Mouse (Mus musculus): Measurements from ENCODE around the gene Slc9a8.

Slc9a8 gene

DNA sequence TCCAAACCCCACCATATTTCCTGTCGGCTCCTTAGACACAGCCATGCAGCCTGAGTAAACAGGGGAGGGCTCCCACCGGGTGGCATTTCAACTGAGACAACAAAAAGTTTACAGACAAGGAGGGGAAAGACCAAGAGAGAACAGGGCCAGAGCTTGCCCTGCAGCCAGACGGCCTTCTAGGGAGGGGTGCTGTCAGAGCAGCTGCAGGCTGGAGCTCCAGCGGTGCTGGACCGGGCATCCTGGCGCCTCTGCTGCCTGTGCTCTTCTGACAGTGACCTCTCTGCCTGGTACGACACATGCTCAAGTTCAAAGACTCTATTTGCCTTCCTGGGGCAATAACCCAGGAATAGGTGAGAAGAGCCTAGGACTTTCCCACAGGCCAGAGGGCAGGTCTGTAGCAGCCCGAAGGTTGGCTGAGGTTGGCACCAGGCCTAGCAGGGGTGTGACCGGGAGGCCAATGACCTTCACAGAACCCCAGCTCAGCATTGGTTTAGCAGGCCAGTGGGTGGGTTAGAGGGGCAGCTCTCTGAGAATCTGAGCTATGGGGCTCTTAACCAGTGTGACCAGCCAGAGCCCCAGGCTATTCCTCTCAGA lies 5.4 kb upstream of the Slc9a8 start:
- no peak for DNase-seq (ENCODE audit: low spot score in 2 of 2)

DNA sequence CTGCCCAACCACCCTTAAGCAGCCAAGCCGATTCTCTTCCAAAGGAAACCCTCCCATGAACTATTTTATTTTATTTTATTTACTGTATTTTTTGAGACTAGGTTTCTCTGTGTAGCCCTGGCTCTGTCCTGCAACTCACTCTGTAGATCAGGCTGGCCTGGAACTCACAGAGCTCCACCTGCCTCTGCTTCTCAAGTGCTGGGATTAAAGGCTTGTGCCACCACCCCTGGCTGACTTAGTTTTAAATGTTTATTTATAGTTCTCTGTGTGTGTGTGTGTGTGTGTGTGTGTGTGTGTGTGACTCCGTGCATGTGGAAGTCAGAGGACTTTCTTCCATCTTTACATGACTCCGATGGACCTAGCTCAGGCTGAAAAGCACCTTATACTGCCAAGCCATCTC lies 4.5 kb upstream of the Slc9a8 start:
- no peak for DNase-seq (ENCODE audit: low spot score in 2 of 2)

DNA sequence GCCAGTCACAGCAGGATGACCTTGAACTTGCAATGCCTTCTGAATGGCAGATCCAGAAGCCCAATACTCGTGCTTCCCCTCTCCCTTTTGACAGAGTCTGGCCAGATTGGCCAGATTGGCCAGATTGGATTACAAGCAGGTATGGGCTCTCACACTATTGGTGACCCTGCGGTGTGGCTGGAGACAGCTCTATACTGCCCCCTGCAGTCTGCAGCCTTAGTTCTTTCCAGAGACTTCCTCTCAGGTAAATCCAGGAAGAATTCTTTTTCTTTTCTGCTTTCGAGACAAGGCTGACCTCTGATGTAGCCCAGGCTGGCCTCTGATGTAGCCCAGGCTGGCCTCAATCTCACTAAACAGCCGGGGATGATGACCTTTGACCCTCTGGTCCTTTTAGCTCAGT lies 3.8 kb upstream of the Slc9a8 start:
- peak; percentile 44 to 70 for DNase-seq (ENCODE audit: low spot score in 2 of 2)

DNA sequence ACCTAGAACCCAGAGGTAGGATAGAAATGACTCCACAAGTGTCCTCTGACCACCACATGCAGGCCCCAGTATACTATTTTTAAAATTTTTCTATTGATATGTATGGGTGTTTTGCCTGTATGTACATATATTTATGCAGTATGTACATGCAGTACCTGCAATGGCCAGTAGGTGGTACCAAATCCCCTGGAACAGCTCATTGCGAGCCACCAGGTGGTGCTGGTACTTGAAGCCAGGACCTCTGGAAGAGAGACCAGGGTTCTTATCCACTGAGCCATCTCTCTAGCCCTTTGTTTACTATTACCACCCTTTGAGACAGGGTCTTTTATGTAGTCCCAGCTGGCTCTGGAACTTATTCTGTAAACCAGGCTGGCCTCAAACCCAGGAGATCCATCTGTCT lies 2.3 kb upstream of the Slc9a8 start:
- peak; percentile 80 to 93 for DNase-seq (ENCODE audit: low spot score in 2 of 2)

DNA sequence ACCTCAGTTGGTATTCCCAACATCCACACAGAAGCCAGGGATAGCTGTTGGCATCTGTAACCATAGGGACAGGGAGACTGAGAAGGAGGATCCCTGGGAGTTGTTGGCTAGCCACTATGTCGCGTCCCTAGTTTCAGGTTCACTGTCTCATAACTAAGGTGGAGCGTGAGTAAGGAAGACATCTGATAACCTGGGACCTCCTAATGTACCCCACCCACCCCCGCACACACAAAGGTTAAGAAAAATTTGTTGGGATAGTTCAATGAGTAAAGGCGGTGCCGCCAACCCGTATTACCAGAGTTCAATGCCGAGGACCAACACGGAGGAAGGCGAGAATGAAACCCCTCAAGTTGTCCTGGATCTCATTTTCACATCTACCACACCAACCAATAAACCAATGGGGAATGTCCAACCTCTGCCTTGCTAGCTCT lies 686 bp upstream of the Slc9a8 start:
- DNase-seq (ENCODE audit: low spot score in 2 of 2), result no peak

DNA sequence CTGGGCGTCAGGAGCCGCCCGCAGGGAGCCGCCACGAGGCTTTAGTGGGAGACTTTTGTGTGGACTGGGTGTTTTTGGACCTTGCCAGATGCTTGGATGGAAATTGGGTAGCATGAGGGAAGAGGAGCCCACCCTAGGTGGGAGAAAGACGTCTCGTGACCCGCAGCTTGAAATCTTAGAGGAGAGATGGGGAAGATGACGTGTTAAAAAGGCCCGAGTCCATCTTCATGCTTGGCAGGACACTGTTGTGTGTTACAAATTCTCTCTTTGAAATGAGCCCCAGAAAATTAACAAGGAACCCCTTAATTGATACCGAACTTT lies 598 bp downstream of the Slc9a8 start:
- DNase-seq (ENCODE audit: low spot score in 2 of 2), result no peak

DNA sequence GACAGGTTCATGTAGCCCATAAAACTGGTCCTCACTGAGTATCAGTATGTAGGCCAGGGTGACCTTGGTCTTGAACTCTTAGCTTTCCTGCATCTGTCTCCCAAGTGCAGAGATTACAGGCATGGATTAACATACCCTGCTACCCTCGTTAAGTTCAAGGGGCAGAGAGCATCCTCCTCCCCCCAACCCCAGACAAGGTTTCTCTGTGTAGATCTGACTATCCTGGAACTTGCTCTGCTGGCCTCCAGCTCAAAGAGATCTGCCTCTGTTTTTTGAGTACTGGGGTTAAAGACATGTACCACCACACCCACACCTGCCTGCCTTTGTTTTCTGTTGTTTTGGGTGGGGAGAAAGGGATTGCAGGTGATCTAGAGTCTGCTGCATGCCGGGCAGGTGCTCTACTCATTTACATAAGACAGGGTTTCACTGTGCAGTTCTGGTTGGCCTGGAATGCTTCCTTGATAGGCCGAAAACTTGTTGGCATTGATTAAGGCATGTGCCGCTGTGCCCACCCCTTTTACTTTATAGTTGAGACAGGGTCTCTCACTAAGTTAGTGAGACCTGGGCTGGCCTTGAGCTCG lies 1.6 kb downstream of the Slc9a8 start:
- DNase-seq (ENCODE audit: low spot score in 2 of 2), result no peak

DNA sequence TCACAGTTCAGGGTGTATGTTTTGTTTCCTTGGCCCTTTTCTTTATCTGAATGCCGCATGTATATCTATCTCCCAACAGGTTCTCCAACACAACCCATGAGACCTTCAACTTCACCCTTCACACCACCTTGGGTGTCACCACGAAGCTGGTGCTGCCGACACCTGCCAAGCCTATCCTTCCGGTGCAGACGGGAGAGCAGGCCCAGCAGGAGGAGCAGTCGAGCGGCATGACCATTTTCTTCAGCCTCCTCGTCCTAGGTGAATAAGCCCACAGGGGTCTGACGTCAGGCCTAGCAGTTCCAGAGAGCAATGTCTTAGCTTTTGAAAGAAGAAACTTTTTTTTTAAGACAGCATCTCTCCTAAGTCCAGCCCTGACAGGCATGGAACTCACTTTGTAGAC lies 2.5 kb downstream of the Slc9a8 start:
- DNase-seq (ENCODE audit: low spot score in 2 of 2), result no peak

DNA sequence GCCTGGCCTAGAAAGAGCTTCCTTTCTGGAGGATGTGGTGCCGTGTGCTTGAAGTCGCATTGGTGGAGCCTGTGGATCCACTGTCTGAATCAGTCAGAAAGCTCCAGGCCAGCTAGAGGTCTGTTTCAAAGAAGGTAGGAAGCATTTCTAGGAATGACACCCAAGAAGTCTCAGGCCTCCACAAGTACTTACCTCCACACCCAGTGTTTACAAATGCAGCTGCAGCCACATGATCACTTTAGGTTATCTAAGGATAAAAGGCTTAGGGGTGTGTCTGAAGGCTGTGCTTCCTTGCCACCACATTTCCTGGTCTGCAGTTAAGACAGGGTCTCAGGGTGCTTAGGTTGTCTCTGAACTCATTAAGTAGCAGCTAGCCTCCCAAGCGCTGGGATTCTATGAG lies 3.0 kb downstream of the Slc9a8 start:
- DNase-seq (ENCODE audit: low spot score in 2 of 2), result no peak

DNA sequence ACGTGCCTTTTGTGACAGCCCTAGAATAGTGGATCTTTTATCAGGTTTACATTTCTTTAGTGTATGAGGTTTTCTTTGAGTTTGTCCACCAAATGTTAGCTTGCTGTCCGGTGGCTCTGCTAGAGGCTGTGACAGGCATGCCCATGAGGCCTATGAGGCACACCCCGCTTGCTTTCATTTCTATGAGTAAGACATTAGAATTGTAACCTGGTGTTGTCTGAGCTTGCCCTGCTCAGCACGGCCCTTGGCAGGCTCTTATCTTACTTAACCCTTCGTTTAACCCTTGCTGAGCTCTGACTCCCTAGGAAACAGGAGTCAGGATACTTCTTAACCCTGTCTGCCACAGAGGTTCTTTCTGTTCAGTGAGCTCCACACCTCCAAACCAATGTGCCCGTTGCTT lies 3.9 kb downstream of the Slc9a8 start:
- DNase-seq (ENCODE audit: low spot score in 2 of 2), result no peak

DNA sequence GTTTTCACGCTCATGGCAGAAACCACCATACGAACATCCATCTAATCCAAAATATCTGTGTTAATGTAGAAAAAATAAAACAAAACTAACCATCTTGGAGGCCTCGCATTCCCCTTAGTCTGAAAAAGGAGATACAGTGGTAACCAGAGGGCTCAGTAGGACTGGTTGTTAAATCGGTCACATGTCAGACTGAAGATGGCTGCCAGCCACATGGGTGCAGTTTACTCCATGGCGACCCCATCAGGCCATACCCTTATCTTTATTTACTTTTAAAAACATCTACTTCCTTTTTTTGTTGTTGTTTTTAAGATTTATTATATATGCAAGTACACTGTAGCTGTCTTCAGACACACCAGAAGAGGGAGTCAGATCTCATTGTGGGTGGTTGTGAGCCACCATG lies 8.1 kb downstream of the Slc9a8 start:
- DNase-seq (ENCODE audit: low spot score in 2 of 2), result no peak

DNA sequence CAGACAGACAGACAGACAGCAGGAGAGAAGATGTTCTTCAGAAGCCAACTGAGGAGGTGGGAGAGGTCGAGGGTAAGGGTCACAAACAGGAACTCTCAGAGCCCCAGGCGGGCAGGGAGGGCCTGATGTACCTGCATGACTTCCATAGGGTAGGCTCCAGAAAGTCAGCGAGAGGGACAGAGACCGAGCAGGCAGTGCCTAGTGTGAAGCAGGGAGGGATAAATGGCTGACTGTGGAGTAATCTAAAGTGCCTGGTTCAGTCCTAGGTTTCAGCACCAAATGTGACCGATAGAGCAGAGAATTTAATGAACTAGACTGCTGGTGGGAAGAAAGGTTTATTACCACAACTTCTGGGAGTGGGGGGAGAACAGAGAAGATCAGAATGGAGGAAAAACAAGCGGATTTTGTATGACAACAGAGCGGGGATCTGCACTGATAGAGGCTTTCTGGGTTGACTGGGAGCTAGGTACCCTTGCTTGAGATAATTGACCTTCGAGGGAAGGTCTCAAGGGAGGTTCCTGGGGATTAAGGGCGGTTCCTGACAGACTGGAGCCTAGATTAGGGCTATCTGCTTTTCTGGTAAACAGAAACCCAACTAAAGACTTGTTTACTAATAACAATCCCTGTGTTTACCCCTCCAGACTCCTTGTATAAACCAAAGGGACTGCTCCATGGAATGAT lies 9.4 kb downstream of the Slc9a8 start:
- no peak for DNase-seq (ENCODE audit: low spot score in 2 of 2)

DNA sequence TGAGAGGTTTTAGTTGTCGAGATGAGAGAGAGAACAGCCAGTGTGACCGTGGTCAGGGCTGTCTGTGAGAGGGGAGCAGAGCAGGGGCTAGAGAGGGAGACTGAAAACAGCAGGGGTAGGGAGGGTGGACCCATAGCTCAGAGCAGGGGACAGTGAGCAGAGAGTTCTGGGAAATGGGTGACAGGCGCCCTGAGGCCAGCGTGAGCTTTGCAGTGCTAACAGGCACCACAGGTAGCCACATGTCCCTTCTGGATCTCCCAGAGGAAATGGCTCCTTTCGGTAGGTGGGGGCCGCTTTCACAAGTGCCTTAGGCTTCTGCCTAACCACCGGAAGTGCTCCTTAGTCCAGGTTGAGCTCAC lies 9.9 kb downstream of the Slc9a8 start:
- DNase-seq (ENCODE audit: low spot score in 2 of 2), result no peak

DNA sequence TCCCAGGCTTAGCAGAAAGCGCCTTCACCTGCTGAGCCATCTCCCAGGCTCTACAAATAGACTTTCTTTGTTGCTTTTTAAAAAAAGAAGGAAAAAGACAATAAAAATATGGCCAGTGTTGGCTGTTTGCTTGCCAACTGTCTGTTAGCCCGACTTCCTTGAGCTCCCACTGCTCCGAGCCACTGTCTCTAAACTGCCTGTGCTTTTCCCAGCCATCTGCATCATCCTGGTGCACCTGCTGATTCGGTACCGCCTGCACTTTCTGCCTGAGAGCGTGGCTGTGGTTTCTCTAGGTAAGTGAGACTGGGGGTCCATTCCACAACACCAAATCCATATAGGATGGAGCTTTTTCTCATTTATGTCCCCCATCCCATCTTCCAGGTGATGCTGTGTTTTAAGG lies 13.1 kb downstream of the Slc9a8 start:
- no peak for DNase-seq (ENCODE audit: low spot score in 2 of 2)

DNA sequence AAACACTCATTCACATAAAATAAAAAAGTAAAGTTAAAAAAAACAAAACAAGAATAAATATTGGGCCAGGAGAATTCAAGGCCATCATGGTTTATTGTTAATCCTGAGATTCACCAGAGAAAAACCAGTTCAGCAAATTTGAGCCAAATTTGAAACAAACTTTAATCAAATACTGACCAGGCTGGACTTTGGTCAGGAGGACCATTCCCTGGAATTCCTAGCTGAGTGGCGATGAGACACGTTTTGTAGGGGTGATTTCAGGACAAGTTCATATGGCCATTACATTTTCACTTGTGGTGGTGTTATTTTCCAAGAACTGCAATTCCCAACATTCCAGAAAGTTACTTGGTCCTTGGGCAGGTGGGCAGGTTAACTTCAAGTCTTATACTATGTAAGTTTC lies 14.1 kb downstream of the Slc9a8 start:
- no peak for DNase-seq (ENCODE audit: low spot score in 2 of 2)

DNA sequence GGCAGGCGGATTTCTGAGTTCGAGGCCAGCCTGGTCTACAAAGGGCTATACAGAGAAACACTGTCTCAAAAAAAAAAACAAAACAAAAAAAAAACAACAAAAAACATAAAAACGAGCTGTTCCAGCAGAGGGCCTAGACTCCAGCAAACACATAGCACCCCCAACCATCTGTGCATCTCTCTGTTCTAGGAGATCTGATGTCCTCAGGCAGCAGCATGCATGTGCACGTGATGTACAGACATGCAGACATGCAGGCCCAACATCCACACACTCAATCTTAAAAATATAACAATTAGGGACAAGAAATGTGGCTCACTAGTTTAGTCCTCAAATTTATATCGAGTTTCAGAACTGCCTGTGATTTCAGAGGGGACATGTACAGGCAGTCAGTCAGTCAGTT lies 14.9 kb downstream of the Slc9a8 start:
- DNase-seq (ENCODE audit: low spot score in 2 of 2), result no peak

DNA sequence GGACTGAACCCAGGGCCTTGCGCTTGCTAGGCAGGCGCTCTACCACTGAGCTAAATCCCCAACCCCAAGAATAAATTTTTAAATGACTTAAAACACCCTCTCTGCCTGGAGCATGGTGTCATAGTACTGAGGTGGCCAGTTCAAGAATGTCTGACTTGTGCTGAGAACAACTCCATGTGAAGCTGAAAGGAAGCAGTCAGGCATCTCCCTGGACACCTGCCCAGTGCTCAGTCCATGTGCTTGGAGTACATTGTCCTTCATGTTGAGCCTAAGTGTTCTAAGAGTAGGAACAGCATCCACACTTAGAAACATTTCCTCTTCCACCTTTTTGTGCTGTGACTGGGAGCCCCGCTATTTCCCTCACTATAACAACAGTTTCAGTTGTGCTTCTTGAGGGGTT lies 17.9 kb downstream of the Slc9a8 start:
- DNase-seq (ENCODE audit: low spot score in 2 of 2), result no peak

DNA sequence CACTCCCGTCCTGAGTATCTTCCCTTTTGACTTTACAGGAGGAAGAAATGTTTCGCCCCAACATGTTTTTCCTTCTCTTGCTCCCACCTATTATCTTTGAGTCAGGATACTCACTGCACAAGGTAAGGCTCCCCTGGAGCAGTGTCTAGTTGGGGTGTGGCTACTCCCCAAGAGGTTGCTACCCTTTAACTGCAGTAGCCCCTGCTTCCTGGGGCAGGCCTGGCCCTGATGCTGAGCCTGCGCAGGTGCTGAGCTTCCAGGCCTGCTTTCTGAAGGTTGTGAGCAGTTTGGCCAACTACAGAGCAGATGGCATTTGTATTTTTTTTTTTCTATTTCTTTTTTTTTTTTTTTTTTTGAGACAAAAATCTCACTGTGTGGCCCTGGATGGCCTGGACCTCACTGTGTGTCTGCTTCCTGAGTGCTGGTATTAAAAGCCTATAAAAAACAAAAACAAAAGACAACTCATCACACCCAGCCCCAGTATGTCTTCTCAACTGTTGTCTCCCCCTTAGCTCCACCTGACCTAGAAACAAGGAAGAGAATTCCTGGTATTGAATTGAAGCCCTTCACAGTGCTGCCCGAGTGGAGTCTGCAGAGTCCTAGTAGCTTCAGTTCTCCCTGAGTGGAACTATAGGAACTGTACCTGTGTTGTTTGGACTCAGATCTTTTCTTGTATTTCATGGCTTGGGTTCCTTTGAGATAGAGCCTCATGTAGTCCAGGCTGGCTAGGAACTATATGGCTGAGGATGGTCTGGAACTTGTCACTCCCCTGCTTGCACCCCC lies 22.1 kb downstream of the Slc9a8 start:
- DNase-seq (ENCODE audit: low spot score in 2 of 2), result no peak

DNA sequence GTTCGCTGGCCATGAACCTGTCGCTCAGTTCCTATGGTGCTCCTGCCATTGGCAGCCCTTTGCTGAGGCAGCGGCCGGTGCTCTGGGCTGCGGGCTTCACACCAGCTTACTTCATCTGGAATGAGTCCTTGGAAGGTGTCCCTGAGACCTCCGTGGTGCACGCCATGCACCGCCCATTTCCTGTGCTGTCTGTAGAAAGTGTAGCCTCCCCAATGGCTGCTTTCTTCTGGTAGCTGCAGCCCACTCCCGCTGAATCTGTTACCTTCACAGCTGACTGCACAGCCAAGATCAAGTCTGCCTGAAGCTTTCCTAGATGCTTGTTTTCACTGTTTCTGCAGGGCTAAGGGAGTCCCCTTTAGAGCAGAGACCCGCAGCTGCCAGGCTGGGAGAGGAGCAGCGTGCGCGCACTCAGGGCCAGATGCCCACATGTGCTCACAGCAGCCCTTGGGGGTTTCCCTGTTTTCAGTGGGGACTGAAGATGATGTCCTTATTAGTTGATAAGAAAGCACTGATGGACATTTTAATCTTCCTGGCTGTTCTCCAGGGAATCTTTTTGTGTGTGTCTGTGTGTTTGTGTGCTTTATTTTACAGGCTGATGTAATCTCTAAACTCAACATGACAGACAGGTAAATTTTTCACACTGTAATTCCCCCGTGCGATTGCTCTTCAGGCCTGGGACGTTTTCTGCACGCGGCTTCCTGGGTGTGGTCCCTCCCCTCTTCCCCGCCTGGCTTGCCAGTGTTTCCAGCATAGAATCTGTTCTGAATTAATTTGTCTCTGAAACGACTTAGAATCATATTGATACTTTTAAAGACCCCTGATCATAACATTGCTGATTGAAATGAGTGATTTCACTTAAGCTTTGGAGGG lies 24.6 kb downstream of the Slc9a8 start:
- no peak for DNase-seq (ENCODE audit: low spot score in 2 of 2)

DNA sequence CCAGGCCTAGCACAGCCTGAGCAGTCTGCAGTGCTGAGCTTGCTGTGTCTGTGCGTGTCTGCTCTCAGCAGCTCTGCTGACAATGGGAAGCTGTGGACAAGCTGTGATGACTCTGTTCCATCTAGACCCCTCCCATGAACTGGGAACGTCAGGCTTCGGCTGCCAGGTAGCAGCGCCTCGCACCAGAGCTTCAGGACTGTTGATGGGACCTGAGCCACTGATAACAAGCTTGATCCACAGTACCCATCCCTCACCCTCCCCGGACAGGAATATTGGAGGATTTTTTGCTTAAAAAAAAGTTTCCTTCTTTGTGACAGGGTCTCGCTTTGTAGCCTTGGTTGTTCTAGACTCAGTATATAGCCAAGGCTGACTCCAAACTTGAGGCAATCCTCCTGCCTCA lies 25.7 kb downstream of the Slc9a8 start:
- no peak for DNase-seq (ENCODE audit: low spot score in 2 of 2)

DNA sequence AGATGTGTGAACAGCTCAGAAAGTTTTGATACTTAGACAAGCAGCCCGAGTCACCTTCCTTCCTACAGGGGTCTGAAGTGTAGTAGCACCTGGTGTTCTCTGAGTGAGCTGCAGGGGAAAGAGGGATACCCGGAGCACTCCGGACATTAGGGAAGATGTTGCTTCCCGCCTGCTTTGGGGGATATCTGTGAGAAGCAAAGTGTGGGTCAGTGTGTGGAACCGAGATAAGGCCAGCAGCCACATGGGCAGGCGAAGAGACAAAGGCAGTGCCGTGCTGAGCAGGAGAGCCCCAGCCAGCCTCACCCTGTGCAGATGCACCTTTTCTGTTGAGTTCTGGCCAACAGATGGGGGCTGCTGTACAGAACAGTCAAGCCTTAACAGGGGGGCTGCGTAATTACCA lies 26.1 kb downstream of the Slc9a8 start:
- DNase-seq (ENCODE audit: low spot score in 2 of 2), result no peak

All from spleen, postnatal 14 days (tissue).